Mouse (Mus musculus): Measurements from ENCODE around the gene Cenpo. TPM values are rescaled to one million over a fixed set of nuclear protein-coding genes. Genes with fewer than 3 reads are reported as not detected.

Cenpo gene
- polyA plus RNA-seq, 1 experiment from 2014 or later: 12.0 TPM

DNA sequence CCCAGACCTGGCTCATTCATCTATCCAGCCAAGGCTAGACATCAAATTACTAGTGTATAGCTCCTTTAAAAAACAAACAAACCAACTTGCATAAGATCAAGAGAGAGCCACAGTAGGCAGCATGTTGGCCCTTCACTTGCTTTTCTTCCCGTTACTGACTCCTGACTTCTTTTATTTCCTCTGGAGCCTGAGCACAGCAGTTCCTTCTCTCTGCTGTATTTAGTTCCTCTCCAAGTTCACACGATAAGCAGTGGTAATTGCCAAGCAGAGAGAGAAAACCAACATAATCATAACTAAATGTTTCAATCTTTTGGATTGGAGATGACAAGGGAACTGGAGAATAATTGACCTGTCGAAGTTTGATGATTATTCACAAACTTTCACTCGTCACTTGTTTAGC, 1.3 kb downstream of the Cenpo start:
- H3K27me3 ChIP-seq: no peaks in the 10 kb centered on the region
- ATAC-seq (ENCODE audit: insufficient number of reproducible peaks, low FRiP score, low TSS enrichment, low read depth): no peak
- 46% methylated on average over 4 of the region's 4 CpGs for WGBS
- no peak overlapping the region for H3K9ac ChIP-seq
- no peak overlapping the region for H3K27ac ChIP-seq
- peak overlapping the region; percentile 76 for H3K4me3 ChIP-seq
- H3K36me3 ChIP-seq: peaks cover 38% of the 10 kb centered on the region
- no peaks in the 10 kb centered on the region for H3K9me3 ChIP-seq
- H3K4me2 ChIP-seq: peak overlapping the region; percentile 64
- peaks cover 12% of the 10 kb centered on the region for H3K4me1 ChIP-seq

DNA sequence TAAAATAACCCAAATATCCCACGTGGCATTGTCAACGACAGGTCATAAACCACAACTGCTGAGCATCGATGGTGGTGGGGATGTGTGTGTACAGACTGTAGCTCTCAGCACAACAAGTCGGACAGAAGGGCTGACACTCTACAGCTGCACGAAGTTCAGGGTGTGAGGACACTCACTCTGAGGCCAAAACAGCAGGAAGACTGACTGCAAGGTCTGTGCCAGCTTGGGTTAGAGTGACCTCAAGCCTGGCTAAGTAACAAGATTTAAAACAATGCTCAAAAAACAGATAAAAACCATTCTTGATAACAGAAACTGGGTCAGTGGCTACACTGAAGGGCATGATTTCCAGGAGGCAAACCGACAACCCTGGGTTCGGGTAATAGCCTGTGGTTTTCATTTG, 3.9 kb downstream of the Cenpo start:
- no peak for ATAC-seq (ENCODE audit: insufficient number of reproducible peaks, low FRiP score, low TSS enrichment, low read depth)
- H3K27ac ChIP-seq: no peak overlapping the region
- peaks cover 12% of the 10 kb centered on the region for H3K4me1 ChIP-seq
- H3K9ac ChIP-seq: no peak overlapping the region
- no peak overlapping the region for H3K4me3 ChIP-seq
- WGBS: 88% methylated on average over 7 of the region's 7 CpGs
- H3K9me3 ChIP-seq: no peaks in the 10 kb centered on the region
- H3K4me2 ChIP-seq: no peak overlapping the region
- no peaks in the 10 kb centered on the region for H3K27me3 ChIP-seq
- H3K36me3 ChIP-seq: peaks cover 46% of the 10 kb centered on the region

DNA sequence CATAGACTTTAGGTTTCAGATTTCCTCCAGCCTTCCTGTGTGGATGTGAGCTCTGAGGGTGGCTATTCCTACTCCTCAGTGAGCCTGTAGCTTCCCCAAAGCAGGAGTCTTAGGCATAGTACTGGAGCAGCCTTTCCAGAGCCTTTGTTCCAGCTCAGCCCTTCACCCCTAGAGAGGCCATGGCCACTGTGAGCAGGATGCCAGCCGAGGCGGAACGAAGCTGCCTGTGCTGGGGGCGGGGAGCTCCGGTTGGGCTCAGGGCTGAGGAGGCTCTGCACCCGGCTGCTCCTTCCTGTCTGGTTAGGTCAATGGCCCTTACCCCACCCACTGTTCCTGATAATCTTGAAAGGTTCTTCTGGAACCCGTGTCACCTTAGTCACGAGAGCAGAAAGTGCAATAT, 21.2 kb downstream of the Cenpo start:
- Histone ChIP-seq H3K27me3 (no peaks in the 10 kb centered on the region), H3K36me3 (peaks cover 90% of the 10 kb centered on the region), H3K4me1 (no peaks in the 10 kb centered on the region), H3K9me3 (no peaks in the 10 kb centered on the region), H3K27ac (no peak overlapping the region), H3K4me2 (no peak overlapping the region), H3K9ac (no peak overlapping the region), H3K4me3 (no peak overlapping the region)
- ATAC-seq (ENCODE audit: insufficient number of reproducible peaks, low FRiP score, low TSS enrichment, low read depth): no peak
- WGBS: 74% methylated on average over 8 of the region's 8 CpGs

- H3K4me1 ChIP-seq: no peaks in the 10 kb centered on the region
- 85% methylated on average over 9 of the region's 9 CpGs for WGBS
- no peak overlapping the region for H3K27ac ChIP-seq
- no peaks in the 10 kb centered on the region for H3K27me3 ChIP-seq
- no peaks in the 10 kb centered on the region for H3K9me3 ChIP-seq
- no peak overlapping the region for H3K4me2 ChIP-seq
- ATAC-seq (ENCODE audit: insufficient number of reproducible peaks, low FRiP score, low TSS enrichment, low read depth): no peak
- H3K9ac ChIP-seq: no peak overlapping the region
- peaks cover 95% of the 10 kb centered on the region for H3K36me3 ChIP-seq
- H3K4me3 ChIP-seq: no peak overlapping the region
Measured at GRCm38 (mm10) chr12:4211174-4211573, 22.9 kb downstream of the Cenpo start.

DNA sequence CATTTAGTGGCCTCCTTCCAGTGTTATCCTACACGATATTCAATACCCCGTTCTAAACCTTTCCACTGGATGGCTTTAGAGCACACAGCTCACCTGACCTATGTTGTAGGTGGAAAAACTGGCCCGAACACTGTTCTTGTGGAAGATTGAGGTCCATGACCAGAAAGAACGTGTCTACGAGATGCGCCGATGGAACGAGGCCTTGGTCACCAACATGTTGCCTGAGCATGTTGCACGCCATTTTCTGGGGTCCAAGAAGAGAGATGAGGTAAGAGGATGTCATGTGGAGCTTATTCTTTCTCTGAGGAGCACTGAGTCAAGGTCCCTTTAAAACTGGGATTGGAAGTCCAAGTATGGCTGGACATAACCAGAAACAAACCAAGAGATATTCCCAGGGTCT, 24.9 kb downstream of the Cenpo start:
- no peak overlapping the region for H3K27ac ChIP-seq
- 96% methylated on average over 9 of the region's 9 CpGs for WGBS
- no peak overlapping the region for H3K4me2 ChIP-seq
- no peaks in the 10 kb centered on the region for H3K4me1 ChIP-seq
- H3K27me3 ChIP-seq: no peaks in the 10 kb centered on the region
- ATAC-seq (ENCODE audit: insufficient number of reproducible peaks, low FRiP score, low TSS enrichment, low read depth): no peak
- no peak overlapping the region for H3K9ac ChIP-seq
- no peak overlapping the region for H3K4me3 ChIP-seq
- H3K9me3 ChIP-seq: no peaks in the 10 kb centered on the region
- peaks cover 91% of the 10 kb centered on the region for H3K36me3 ChIP-seq

DNA sequence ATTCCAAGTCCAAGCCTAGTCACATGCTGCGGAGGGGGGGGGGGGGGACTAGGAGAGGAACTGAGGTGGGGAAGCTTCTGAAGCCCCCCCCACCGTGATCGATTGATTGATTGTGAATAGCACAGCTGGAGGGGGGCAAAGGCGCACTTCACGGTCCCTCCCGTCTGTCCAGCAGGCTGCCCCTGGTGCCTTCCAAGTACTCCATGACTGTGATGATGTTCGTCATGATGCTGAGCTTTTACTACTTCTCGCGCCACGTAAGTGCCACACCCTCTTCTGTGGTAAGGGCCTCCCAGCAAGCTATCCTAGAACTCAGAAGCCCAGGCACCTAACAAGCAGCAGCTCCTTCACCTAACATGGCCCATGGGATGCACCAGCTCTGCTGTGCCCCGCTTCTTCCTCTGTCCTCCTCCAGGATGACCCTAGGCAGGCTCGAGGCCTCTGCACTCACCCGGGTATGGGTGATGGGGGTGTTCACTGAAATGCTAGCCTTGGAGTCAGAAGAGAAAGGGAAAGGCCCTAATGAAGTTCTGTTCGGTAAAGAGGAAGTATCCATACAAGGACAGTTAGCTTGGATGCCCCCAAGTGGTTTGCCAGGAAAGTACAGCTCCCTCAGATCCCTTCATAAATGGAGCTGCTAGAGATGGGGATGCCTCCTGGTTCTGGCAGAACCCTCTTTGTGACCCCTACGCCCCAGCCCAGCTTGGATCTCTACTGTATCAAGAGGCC, 25.5 kb downstream of the Cenpo start:
- Histone ChIP-seq H3K36me3 (peaks cover 91% of the 10 kb centered on the region), H3K27ac (no peak overlapping the region), H3K4me2 (no peak overlapping the region), H3K4me3 (no peak overlapping the region), H3K4me1 (no peaks in the 10 kb centered on the region), H3K27me3 (no peaks in the 10 kb centered on the region), H3K9ac (no peak overlapping the region), H3K9me3 (no peaks in the 10 kb centered on the region)
- WGBS: 81% methylated on average over 15 of the region's 15 CpGs
- no peak for ATAC-seq (ENCODE audit: insufficient number of reproducible peaks, low FRiP score, low TSS enrichment, low read depth)

DNA sequence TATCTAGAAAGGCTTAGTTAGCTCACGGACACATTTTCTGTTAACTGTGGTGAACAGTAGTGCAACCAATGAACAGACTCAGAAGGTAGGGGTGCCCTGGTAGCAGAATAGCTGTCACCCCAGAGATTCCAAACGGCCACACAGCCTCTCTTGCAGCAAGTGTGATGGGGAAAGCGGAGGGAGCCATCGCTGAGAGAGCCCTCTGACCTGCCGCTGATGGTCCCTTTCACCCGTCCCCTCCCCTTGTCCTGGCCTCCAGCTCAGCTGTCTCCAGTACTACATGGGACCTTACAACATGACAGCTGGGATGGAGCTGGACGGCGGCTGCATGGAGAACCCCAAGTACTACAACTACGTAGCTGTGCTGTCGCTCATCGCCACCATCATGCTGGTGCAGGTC, 28.0 kb downstream of the Cenpo start:
- WGBS: 92% methylated on average over 11 of the region's 11 CpGs
- Histone ChIP-seq H3K4me1 (no peaks in the 10 kb centered on the region), H3K9me3 (no peaks in the 10 kb centered on the region), H3K27ac (no peak overlapping the region), H3K36me3 (peaks cover 85% of the 10 kb centered on the region), H3K4me3 (no peak overlapping the region), H3K27me3 (no peaks in the 10 kb centered on the region), H3K4me2 (no peak overlapping the region), H3K9ac (no peak overlapping the region)
- no peak for ATAC-seq (ENCODE audit: insufficient number of reproducible peaks, low FRiP score, low TSS enrichment, low read depth)

DNA sequence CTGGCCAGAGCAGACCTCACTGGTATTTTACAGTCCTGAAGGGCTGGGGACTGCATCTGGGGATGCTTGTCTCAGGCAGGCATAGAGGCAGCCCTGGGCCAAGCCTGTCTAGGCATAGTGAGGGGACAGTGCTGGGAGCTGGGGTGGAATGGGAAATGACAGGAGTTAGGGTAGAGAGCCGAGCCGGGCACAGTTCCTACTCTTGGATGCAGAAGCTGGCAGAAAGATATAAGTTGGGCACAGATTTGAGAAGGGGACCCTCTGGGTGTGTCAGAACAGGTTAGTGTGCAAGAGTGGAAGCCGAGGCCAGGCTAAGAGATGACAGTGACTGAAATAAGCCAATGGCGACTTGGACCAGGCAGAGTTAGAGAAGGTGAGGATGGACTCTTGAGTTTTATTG, 31.9 kb downstream of the Cenpo start:
- H3K36me3 ChIP-seq: peaks cover 80% of the 10 kb centered on the region
- ATAC-seq (ENCODE audit: insufficient number of reproducible peaks, low FRiP score, low TSS enrichment, low read depth): no peak
- H3K27ac ChIP-seq: no peak overlapping the region
- H3K27me3 ChIP-seq: no peaks in the 10 kb centered on the region
- no peak overlapping the region for H3K9ac ChIP-seq
- 89% methylated on average over 4 of the region's 4 CpGs for WGBS
- H3K9me3 ChIP-seq: no peaks in the 10 kb centered on the region
- no peak overlapping the region for H3K4me3 ChIP-seq
- no peak overlapping the region for H3K4me2 ChIP-seq
- H3K4me1 ChIP-seq: no peaks in the 10 kb centered on the region

DNA sequence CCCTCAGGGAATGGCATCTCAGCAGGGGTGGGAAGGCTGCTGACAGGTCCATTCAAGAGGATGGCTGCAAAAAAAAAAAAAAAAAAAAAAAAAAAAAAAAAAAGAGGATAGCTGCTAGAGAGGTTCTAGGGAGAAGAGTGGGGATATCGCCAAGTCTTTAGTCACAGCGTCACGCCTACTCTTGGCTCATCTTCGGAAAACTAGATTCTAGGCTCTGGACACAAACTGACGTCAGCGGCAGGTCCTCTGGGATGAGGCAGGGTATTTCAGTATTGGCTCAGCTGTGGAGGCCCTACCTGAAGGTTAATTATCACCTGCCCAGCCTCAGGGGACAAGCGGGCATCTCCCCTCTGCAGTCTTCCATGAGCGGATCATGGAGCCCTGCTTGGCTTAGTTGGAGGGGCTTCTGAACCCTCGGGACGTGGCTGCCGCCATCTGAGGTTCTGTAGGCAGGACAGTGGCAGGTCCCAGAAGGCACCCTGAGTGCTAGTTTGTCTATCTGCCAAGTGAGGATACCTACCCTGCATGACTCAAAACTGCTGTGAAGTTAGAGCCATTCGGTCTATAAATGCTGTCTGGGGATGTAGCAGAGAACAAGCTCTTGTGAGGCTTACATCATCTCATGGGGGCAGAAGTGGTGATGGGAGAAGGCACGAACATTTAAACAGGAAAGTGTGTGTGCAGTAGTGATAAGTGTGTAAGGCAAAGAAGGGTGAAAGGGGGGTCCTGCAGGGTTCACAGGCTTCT, 32.5 kb downstream of the Cenpo start:
- H3K27me3 ChIP-seq: no peaks in the 10 kb centered on the region
- no peak for ATAC-seq (ENCODE audit: insufficient number of reproducible peaks, low FRiP score, low TSS enrichment, low read depth)
- H3K4me1 ChIP-seq: no peaks in the 10 kb centered on the region
- H3K36me3 ChIP-seq: peaks cover 75% of the 10 kb centered on the region
- no peak overlapping the region for H3K27ac ChIP-seq
- no peaks in the 10 kb centered on the region for H3K9me3 ChIP-seq
- H3K4me2 ChIP-seq: no peak overlapping the region
- H3K9ac ChIP-seq: no peak overlapping the region
- H3K4me3 ChIP-seq: no peak overlapping the region
- 84% methylated on average over 13 of the region's 13 CpGs for WGBS

GRCm38 (mm10) chr12:4199271-4199670, 34.8 kb downstream of the Cenpo start:
- Histone ChIP-seq H3K9ac (no peak overlapping the region), H3K4me1 (no peaks in the 10 kb centered on the region), H3K9me3 (no peaks in the 10 kb centered on the region), H3K27me3 (no peaks in the 10 kb centered on the region), H3K36me3 (peaks cover 64% of the 10 kb centered on the region), H3K4me2 (no peak overlapping the region), H3K4me3 (no peak overlapping the region), H3K27ac (no peak overlapping the region)
- WGBS: 93% methylated on average over 11 of the region's 11 CpGs
- ATAC-seq (ENCODE audit: insufficient number of reproducible peaks, low FRiP score, low TSS enrichment, low read depth): no peak

GRCm38 (mm10) chr12:4198702-4199101, 35.4 kb downstream of the Cenpo start:
- no peaks in the 10 kb centered on the region for H3K27me3 ChIP-seq
- H3K4me1 ChIP-seq: peaks cover under 1% of the 10 kb centered on the region
- peaks cover 61% of the 10 kb centered on the region for H3K36me3 ChIP-seq
- H3K4me2 ChIP-seq: no peak overlapping the region
- H3K27ac ChIP-seq: no peak overlapping the region
- WGBS: 83% methylated on average over 4 of the region's 4 CpGs
- no peaks in the 10 kb centered on the region for H3K9me3 ChIP-seq
- H3K4me3 ChIP-seq: no peak overlapping the region
- no peak overlapping the region for H3K9ac ChIP-seq
- no peak for ATAC-seq (ENCODE audit: insufficient number of reproducible peaks, low FRiP score, low TSS enrichment, low read depth)

DNA sequence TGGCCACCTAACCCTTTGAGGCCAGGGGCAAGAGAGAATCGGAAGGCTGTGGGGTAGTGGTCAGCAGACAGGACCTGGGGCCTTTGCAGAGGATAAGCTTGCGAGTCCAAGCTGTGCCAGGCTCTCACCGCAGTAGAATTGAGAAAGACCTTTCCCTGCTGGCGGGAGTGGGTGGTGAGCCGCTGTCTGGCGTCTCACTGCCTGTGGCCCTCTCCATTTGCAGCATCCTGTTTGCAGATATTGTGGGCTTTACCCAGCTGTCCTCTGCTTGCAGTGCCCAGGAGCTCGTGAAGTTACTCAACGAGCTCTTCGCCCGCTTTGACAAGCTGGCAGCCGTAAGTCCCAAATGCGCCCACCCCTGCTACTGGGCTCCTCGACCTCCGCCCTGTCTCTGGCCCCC, 39.5 kb downstream of the Cenpo start:
- no peak for ATAC-seq (ENCODE audit: insufficient number of reproducible peaks, low FRiP score, low TSS enrichment, low read depth)
- H3K4me3 ChIP-seq: no peak overlapping the region
- peaks cover 22% of the 10 kb centered on the region for H3K4me1 ChIP-seq
- no peak overlapping the region for H3K4me2 ChIP-seq
- no peak overlapping the region for H3K9ac ChIP-seq
- 92% methylated on average over 14 of the region's 14 CpGs for WGBS
- no peak overlapping the region for H3K27ac ChIP-seq
- H3K9me3 ChIP-seq: no peaks in the 10 kb centered on the region
- H3K36me3 ChIP-seq: peaks cover 27% of the 10 kb centered on the region
- H3K27me3 ChIP-seq: no peaks in the 10 kb centered on the region

Measured in limb, embryonic 15.5 days (tissue).